Mouse (Mus musculus): ENCODE measurements at regions not wholly inside any gene's neighbourhood (a gene's known extent, or its start where the extent isn't known, plus 50 kb on each side); places are given as distances from the start of the nearest gene placed in this dataset.

GRCm38 (mm10) chr1:77854366-77854765 is 339.5 kb upstream of the Epha4 start:
- TF ChIP-seq USF1 (IDR thresholded peaks at IDR 0.05; ENCODE audit: low read depth) (no peak), POLR2A (IDR thresholded peaks at IDR 0.05; ENCODE audit: insufficient read length, low read depth) (no peak), MYOG (IDR thresholded peaks at IDR 0.05; ENCODE audit: control insufficient read depth in 1 of 3, insufficient read depth in 1 of 3, insufficient read length in 2 of 3, low read depth in 2 of 3) (no peak), CEBPB (IDR thresholded peaks at IDR 0.05; ENCODE audit: insufficient read depth, poor library complexity, severe bottlenecking) (no peak)

Measured in myocyte (in vitro differentiated cells).